Mouse (Mus musculus): ENCODE data around the gene Hjurp. TPM values are rescaled to one million over a fixed set of nuclear protein-coding genes. Genes with fewer than 3 reads are reported as not detected.
A peak's percentile ranks its signal among the peaks of the same experiment; 100 is the strongest.

Hjurp gene
- polyA plus RNA-seq, 1 experiment from 2014 or later, result 80.2 TPM

- Histone ChIP-seq H3K27me3 (ENCODE audit: control insufficient read depth, insufficient read depth, low read length) (no peaks in the 10 kb centered on the region), H3K4me2 (ENCODE audit: low read length) (no peak overlapping the region), H3K4me1 (ENCODE audit: control insufficient read depth, insufficient read depth, low read length) (no peaks in the 10 kb centered on the region), H3K27ac (replicated peaks; ENCODE audit: low read depth, low read length) (no peak overlapping the region), H3K4me3 (replicated peaks; ENCODE audit: low read depth, low read length) (no peak overlapping the region), H3K9ac (replicated peaks; ENCODE audit: low read length) (no peak overlapping the region), H3K36me3 (ENCODE audit: control insufficient read depth, insufficient read depth, low read length) (no peaks in the 10 kb centered on the region), H3K9me3 (ENCODE audit: control insufficient read depth, low read length) (peaks cover 87% of the 10 kb centered on the region)
- ATAC-seq (ENCODE audit: low FRiP score, low TSS enrichment) (0 out of 2 replicates have a peak, but pooled peaks have one; percentile 11), DNase-seq (peak; percentile 1)
- WGBS, result 42% methylated on average over 5 of the region's 5 CpGs
These were observed 23.0 kb upstream of the Hjurp start for GRCm38 (mm10) chr1:88300301-88301050.

DNA sequence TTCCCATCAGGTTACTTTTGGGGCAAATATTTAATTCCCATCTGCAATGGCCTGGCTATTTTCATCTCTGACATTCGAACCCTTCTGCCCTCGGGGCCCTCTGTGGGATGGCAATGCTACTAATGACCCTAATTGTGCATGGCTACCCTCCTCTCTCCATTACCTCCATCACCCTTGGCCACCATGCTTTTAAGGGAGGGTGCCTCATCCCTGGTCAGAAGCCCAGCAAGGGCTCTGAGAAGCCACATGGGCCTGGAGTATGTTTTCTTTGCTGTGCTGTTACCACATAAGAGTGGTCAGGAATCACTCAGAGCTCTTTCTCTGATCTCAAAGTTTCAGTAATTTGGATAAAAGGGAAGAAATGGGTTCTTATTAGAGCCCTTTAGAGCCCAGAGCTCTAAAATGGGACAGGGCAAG lies 22.1 kb upstream of the Hjurp start:
- H3K4me3 ChIP-seq (replicated peaks; ENCODE audit: low read depth, low read length), result no peak overlapping the region
- H3K27ac ChIP-seq (replicated peaks; ENCODE audit: low read depth, low read length), result no peak overlapping the region
- WGBS, result 84% methylated on average over 2 of the region's 2 CpGs
- H3K4me1 ChIP-seq (ENCODE audit: control insufficient read depth, insufficient read depth, low read length), result no peaks in the 10 kb centered on the region
- DNase-seq (no peak), ATAC-seq (ENCODE audit: low FRiP score, low TSS enrichment) (no peak)
- no peaks in the 10 kb centered on the region for H3K27me3 ChIP-seq (ENCODE audit: control insufficient read depth, insufficient read depth, low read length)
- no peak overlapping the region for H3K4me2 ChIP-seq (ENCODE audit: low read length)
- no peak overlapping the region for H3K9ac ChIP-seq (replicated peaks; ENCODE audit: low read length)
- no peaks in the 10 kb centered on the region for H3K36me3 ChIP-seq (ENCODE audit: control insufficient read depth, insufficient read depth, low read length)
- H3K9me3 ChIP-seq (ENCODE audit: control insufficient read depth, low read length), result peaks cover 83% of the 10 kb centered on the region

- Histone ChIP-seq H3K27me3 (ENCODE audit: control insufficient read depth, insufficient read depth, low read length) (no peaks in the 10 kb centered on the region), H3K4me2 (ENCODE audit: low read length) (no peak overlapping the region), H3K27ac (replicated peaks; ENCODE audit: low read depth, low read length) (no peak overlapping the region), H3K4me1 (ENCODE audit: control insufficient read depth, insufficient read depth, low read length) (no peaks in the 10 kb centered on the region), H3K36me3 (ENCODE audit: control insufficient read depth, insufficient read depth, low read length) (no peaks in the 10 kb centered on the region), H3K9ac (replicated peaks; ENCODE audit: low read length) (no peak overlapping the region), H3K4me3 (replicated peaks; ENCODE audit: low read depth, low read length) (no peak overlapping the region), H3K9me3 (ENCODE audit: control insufficient read depth, low read length) (peaks cover 80% of the 10 kb centered on the region)
- WGBS, result 66% methylated on average over 4 of the region's 4 CpGs
- DNase-seq (no peak), ATAC-seq (ENCODE audit: low FRiP score, low TSS enrichment) (no peak)
These were observed 21.5 kb upstream of the Hjurp start for GRCm38 (mm10) chr1:88298686-88299528.

DNA sequence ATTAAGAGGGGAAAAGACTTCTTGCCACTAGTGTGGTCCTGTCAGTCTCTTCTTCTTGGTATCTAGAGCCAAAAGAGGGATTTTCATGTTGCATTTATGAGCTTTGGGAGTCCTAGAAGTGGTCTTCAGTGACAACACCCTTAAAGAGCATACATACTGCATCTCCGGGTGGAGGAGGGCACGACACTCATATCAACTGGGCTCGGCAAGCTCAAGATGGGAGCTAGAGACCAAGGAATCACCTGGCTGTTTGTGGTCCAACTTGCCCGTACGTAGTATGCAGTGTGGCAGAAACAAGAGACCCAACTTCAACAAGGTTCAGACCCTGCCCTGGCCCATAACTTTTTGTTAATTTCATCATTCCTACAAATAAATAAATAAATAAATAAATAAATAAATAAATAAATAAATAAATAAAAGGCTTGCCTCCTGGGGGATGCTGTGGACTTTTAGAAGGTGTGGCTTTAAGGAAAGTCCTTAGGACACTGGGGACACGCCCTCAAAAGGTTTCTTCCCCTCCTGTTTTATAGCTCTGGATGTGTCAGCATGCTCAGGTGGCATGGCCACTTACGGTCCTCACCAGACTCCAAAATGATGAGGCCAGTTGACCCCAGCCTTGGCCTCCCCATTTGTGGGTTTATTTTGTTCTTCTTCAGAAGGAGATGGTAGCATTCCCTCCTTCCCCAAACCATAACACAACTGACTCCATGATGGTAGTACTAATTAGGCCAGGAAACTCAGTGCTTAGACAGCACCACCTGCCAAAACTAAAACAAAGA lies 20.2 kb upstream of the Hjurp start:
- DNase-seq (no peak), ATAC-seq (ENCODE audit: low FRiP score, low TSS enrichment) (no peak)
- Histone ChIP-seq H3K27me3 (ENCODE audit: control insufficient read depth, insufficient read depth, low read length) (no peaks in the 10 kb centered on the region), H3K36me3 (ENCODE audit: control insufficient read depth, insufficient read depth, low read length) (no peaks in the 10 kb centered on the region), H3K9ac (replicated peaks; ENCODE audit: low read length) (no peak overlapping the region), H3K4me2 (ENCODE audit: low read length) (no peak overlapping the region), H3K9me3 (ENCODE audit: control insufficient read depth, low read length) (peaks cover 70% of the 10 kb centered on the region), H3K4me3 (replicated peaks; ENCODE audit: low read depth, low read length) (no peak overlapping the region), H3K27ac (replicated peaks; ENCODE audit: low read depth, low read length) (no peak overlapping the region), H3K4me1 (ENCODE audit: control insufficient read depth, insufficient read depth, low read length) (no peaks in the 10 kb centered on the region)
- WGBS, result 68% methylated on average over 7 of the region's 7 CpGs

DNA sequence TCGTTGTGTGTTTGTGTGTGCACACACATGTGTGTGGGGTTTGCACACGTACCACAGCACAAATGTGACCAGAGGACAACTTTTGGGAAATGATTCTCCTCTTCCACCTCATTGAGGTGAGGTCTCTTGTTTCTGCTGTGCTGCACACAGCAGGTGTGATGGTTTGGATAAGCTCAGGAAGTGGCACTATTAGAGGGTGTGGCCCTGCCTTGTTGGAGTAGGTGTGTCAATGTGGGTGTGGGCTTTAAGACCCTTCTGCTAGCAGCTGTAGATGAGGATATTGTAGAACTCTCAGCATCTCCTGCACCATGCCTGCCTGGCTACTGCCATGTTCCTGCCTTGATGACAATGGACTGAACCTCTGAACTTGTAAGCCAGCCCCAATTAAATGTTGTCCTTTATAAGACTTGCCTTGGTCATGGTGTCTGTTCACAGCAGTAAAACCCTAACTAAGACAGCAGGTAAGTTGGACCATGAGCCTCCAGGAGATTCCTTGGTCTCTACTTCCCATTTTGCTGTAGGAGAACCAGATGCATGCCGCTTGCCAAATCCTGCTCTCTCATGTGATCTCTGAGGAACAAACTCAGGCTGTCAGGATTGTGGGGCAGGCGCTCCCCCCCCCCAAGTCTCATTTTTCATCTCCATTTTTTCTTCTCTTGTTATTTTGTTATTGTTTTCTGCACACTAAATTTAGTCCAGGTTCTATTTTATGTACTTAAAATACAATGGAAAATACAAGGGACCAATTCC lies 18.9 kb upstream of the Hjurp start:
- Histone ChIP-seq H3K27ac (replicated peaks; ENCODE audit: low read depth, low read length) (no peak overlapping the region), H3K4me1 (ENCODE audit: control insufficient read depth, insufficient read depth, low read length) (no peaks in the 10 kb centered on the region), H3K4me3 (replicated peaks; ENCODE audit: low read depth, low read length) (no peak overlapping the region), H3K27me3 (ENCODE audit: control insufficient read depth, insufficient read depth, low read length) (no peaks in the 10 kb centered on the region), H3K9me3 (ENCODE audit: control insufficient read depth, low read length) (peaks cover 69% of the 10 kb centered on the region), H3K4me2 (ENCODE audit: low read length) (no peak overlapping the region), H3K9ac (replicated peaks; ENCODE audit: low read length) (no peak overlapping the region), H3K36me3 (ENCODE audit: control insufficient read depth, insufficient read depth, low read length) (no peaks in the 10 kb centered on the region)
- DNase-seq, result no peak
- 73% methylated on average over 4 of the region's 4 CpGs for WGBS
- ATAC-seq (ENCODE audit: low FRiP score, low TSS enrichment), result peak; percentile 12; the same call in 1 of the 2 replicates

DNA sequence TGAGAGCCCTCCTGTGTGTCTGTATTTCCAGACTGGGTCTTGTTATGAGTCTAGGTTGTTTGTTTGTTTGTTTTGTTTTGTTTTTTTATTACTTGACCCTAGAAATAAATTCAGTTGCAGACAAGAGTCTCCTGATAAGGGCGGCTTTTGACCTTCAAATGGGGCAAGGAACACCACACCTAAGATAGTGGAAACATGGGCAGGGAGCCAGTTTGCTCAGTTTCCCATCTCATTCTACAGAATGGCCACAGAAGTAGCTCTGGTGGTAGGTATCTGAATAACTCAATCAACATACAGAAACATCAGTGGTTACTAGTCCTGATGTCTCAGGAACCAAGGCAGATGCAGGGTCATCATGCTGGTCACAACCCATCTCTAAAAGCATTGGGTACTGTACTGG lies 17.2 kb upstream of the Hjurp start:
- Histone ChIP-seq H3K4me3 (replicated peaks; ENCODE audit: low read depth, low read length) (no peak overlapping the region), H3K4me1 (ENCODE audit: control insufficient read depth, insufficient read depth, low read length) (no peaks in the 10 kb centered on the region), H3K9ac (replicated peaks; ENCODE audit: low read length) (no peak overlapping the region), H3K4me2 (ENCODE audit: low read length) (no peak overlapping the region), H3K27me3 (ENCODE audit: control insufficient read depth, insufficient read depth, low read length) (no peaks in the 10 kb centered on the region), H3K36me3 (ENCODE audit: control insufficient read depth, insufficient read depth, low read length) (no peaks in the 10 kb centered on the region), H3K9me3 (ENCODE audit: control insufficient read depth, low read length) (peaks cover 67% of the 10 kb centered on the region), H3K27ac (replicated peaks; ENCODE audit: low read depth, low read length) (no peak overlapping the region)
- ATAC-seq (ENCODE audit: low FRiP score, low TSS enrichment) (no peak), DNase-seq (no peak)
- 25% methylated on average over 1 of the region's 1 CpGs for WGBS

GRCm38 (mm10) chr1:88292057-88292456 lies 14.6 kb upstream of the Hjurp start:
- peak; percentile 3; the same call in 1 of the 2 replicates for ATAC-seq (ENCODE audit: low FRiP score, low TSS enrichment)
- WGBS, result 53% methylated on average over 2 of the region's 2 CpGs

GRCm38 (mm10) chr1:88291409-88292005 lies 14.1 kb upstream of the Hjurp start:
- H3K36me3 ChIP-seq (ENCODE audit: control insufficient read depth, insufficient read depth, low read length), result no peaks in the 10 kb centered on the region
- H3K4me3 ChIP-seq (replicated peaks; ENCODE audit: low read depth, low read length), result no peak overlapping the region
- no peaks in the 10 kb centered on the region for H3K4me1 ChIP-seq (ENCODE audit: control insufficient read depth, insufficient read depth, low read length)
- H3K9me3 ChIP-seq (ENCODE audit: control insufficient read depth, low read length), result peaks cover 74% of the 10 kb centered on the region
- 67% methylated on average over 3 of the region's 3 CpGs for WGBS
- no peak overlapping the region for H3K9ac ChIP-seq (replicated peaks; ENCODE audit: low read length)
- no peaks in the 10 kb centered on the region for H3K27me3 ChIP-seq (ENCODE audit: control insufficient read depth, insufficient read depth, low read length)
- H3K4me2 ChIP-seq (ENCODE audit: low read length), result no peak overlapping the region
- no peak overlapping the region for H3K27ac ChIP-seq (replicated peaks; ENCODE audit: low read depth, low read length)
- ATAC-seq (ENCODE audit: low FRiP score, low TSS enrichment) (no peak), DNase-seq (no peak)

More at GRCm38 (mm10) chr1:88292057-88292456, 14.6 kb upstream of the Hjurp start:
- Histone ChIP-seq H3K27ac (replicated peaks; ENCODE audit: low read depth, low read length) (no peak overlapping the region), H3K9me3 (ENCODE audit: control insufficient read depth, low read length) (peaks cover 73% of the 10 kb centered on the region), H3K4me3 (replicated peaks; ENCODE audit: low read depth, low read length) (no peak overlapping the region), H3K36me3 (ENCODE audit: control insufficient read depth, insufficient read depth, low read length) (no peaks in the 10 kb centered on the region), H3K27me3 (ENCODE audit: control insufficient read depth, insufficient read depth, low read length) (no peaks in the 10 kb centered on the region), H3K4me2 (ENCODE audit: low read length) (no peak overlapping the region), H3K4me1 (ENCODE audit: control insufficient read depth, insufficient read depth, low read length) (no peaks in the 10 kb centered on the region), H3K9ac (replicated peaks; ENCODE audit: low read length) (no peak overlapping the region)
- DNase-seq, result no peak

All from midbrain, embryonic 14.5 days (tissue).